Mouse (Mus musculus): ENCODE measurements around the gene Atp8a2. TPM values are rescaled to one million over a fixed set of nuclear protein-coding genes. Genes with fewer than 3 reads are reported as not detected.

The Atp8a2 gene
- polyA plus RNA-seq, 1 experiment from 2014 or later, result 2.5 TPM

GRCm38 (mm10) chr14:59883517-59884069 is 313.4 kb downstream of the Atp8a2 start:
- H3K27me3 ChIP-seq (ENCODE audit: low read depth, poor library complexity, severe bottlenecking), result no peaks in the 10 kb centered on the region
- H3K36me3 ChIP-seq, result no peaks in the 10 kb centered on the region
- WGBS, result 90% methylated on average over 10 of the region's 10 CpGs
- no peaks in the 10 kb centered on the region for H3K9me3 ChIP-seq (replicated peaks)
- H3K4me1 ChIP-seq, result peaks cover 7% of the 10 kb centered on the region
- H3K4me3 ChIP-seq, result no peak overlapping the region
- no peak overlapping the region for H3K27ac ChIP-seq (replicated peaks)
- no peak for DNase-seq (ENCODE audit: low spot score)

DNA sequence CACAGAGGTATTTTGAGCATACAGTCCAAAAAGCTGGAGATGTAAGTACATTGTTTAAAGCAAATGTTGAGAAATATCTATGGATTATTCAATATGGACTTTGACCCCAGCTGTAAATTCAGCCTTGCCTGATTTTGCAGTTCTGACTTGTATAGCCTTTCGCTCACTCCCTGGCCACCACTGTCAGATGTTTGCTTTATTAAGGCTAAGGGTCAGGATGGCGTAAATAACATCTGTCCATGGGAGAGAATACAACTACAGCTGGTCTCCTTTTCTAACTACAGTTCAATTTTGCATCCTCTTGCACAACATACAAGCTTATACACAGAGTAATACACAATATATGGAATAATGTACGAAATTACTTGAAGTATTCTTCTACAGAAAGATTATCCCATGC is 316.1 kb downstream of the Atp8a2 start:
- no peaks in the 10 kb centered on the region for H3K9me3 ChIP-seq (replicated peaks)
- no peaks in the 10 kb centered on the region for H3K27me3 ChIP-seq (ENCODE audit: low read depth, poor library complexity, severe bottlenecking)
- H3K4me1 ChIP-seq, result no peaks in the 10 kb centered on the region
- no peak overlapping the region for H3K4me3 ChIP-seq
- H3K27ac ChIP-seq (replicated peaks), result no peak overlapping the region
- DNase-seq (ENCODE audit: low spot score), result no peak
- no peaks in the 10 kb centered on the region for H3K36me3 ChIP-seq
- 83% methylated on average over 3 of the region's 3 CpGs for WGBS

- H3K27ac ChIP-seq (replicated peaks), result no peak overlapping the region
- no peak for DNase-seq (ENCODE audit: low spot score)
- 93% methylated on average over 3 of the region's 3 CpGs for WGBS
- no peaks in the 10 kb centered on the region for H3K27me3 ChIP-seq (ENCODE audit: low read depth, poor library complexity, severe bottlenecking)
- no peaks in the 10 kb centered on the region for H3K4me1 ChIP-seq
- H3K36me3 ChIP-seq, result no peaks in the 10 kb centered on the region
- no peak overlapping the region for H3K4me3 ChIP-seq
- no peaks in the 10 kb centered on the region for H3K9me3 ChIP-seq (replicated peaks)
Observed at GRCm38 (mm10) chr14:59878248-59878647, 318.7 kb downstream of the Atp8a2 start.

DNA sequence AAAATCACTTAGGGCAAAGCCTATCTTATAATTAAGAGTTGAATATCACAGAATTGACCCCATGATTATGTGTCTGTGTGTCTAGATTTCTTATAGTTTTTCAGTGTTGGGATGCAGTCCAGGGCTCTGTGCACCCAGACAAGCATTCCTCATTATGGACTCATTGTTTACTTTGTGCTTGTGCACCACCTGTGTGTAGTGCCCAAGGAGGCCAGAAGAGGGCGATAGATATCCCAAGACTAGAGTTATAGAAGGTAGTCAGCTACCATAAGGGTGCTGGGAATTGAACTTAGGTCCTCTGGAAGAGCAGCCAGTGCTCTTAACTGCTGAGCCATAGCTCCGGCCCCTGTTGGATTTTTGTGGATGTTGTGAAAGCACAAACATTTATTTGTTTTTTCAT is 320.5 kb downstream of the Atp8a2 start:
- WGBS, result 81% methylated on average over 2 of the region's 2 CpGs
- no peak overlapping the region for H3K27ac ChIP-seq (replicated peaks)
- no peak for DNase-seq (ENCODE audit: low spot score)

GRCm38 (mm10) chr14:59868369-59868768 is 328.6 kb downstream of the Atp8a2 start:
- WGBS, result 79% methylated on average over 7 of the region's 7 CpGs
- H3K27ac ChIP-seq (replicated peaks), result no peak overlapping the region
- peaks cover 3% of the 10 kb centered on the region; the same call in 1 of the 2 replicates for H3K4me1 ChIP-seq
- no peak for DNase-seq (ENCODE audit: low spot score)
- no peaks in the 10 kb centered on the region for H3K36me3 ChIP-seq
- no peaks in the 10 kb centered on the region for H3K9me3 ChIP-seq (replicated peaks)
- no peaks in the 10 kb centered on the region for H3K27me3 ChIP-seq (ENCODE audit: low read depth, poor library complexity, severe bottlenecking)
- H3K4me3 ChIP-seq, result no peak overlapping the region

More for the DNA sequence above, 320.5 kb downstream of the Atp8a2 start:
- Histone ChIP-seq H3K9me3 (replicated peaks) (no peaks in the 10 kb centered on the region), H3K36me3 (no peaks in the 10 kb centered on the region), H3K4me1 (no peaks in the 10 kb centered on the region), H3K4me3 (no peak overlapping the region), H3K27me3 (ENCODE audit: low read depth, poor library complexity, severe bottlenecking) (no peaks in the 10 kb centered on the region)

DNA sequence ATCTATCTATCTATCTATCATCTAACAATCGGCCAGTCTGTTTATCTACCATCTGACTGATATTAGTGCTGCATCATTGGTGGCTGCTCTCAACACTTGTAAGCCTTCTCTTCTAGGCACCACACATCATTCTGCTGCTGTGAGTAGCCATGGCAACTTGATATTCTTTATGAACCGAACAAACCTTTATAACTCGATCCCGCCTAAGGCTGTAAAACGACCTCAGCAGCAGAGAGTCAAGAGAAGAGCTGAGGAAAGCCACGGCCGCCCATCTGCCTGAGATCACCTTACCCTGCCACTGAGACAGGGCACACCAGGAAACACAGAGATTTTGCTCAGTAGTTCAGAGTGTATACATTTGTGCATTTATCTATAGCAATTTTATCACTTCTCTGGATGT is 329.2 kb downstream of the Atp8a2 start:
- Histone ChIP-seq H3K9me3 (replicated peaks) (no peaks in the 10 kb centered on the region), H3K36me3 (no peaks in the 10 kb centered on the region), H3K4me1 (peaks cover 3% of the 10 kb centered on the region; the same call in 1 of the 2 replicates), H3K4me3 (no peak overlapping the region), H3K27ac (replicated peaks) (no peak overlapping the region), H3K27me3 (ENCODE audit: low read depth, poor library complexity, severe bottlenecking) (no peaks in the 10 kb centered on the region)
- whole genome bisulfite sequencing, result 87% methylated on average over 7 of the region's 7 CpGs
- DNase-seq (ENCODE audit: low spot score), result no peak

DNA sequence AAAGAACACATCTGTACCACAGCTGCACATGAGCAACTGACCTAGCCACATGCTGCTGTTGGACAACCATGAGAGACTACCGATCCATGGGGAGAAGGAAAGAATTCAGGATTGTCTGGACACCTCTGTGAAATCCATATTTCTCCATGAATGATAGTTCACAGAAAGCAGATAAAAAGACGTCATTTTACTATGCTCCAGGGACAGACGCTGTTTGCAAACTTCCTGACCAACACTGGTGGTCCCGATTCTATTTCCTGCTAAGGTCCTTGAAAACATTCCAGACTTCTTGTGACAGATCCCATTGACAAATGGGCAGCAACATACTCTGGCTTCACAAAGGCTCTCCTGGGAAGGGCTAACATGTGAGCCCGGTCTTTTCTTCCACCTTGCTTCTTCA is 331.0 kb downstream of the Atp8a2 start:
- no peak overlapping the region for H3K4me3 ChIP-seq
- no peak for DNase-seq (ENCODE audit: low spot score)
- no peaks in the 10 kb centered on the region for H3K36me3 ChIP-seq
- 86% methylated on average over 5 of the region's 5 CpGs for WGBS
- H3K27me3 ChIP-seq (ENCODE audit: low read depth, poor library complexity, severe bottlenecking), result no peaks in the 10 kb centered on the region
- no peak overlapping the region for H3K27ac ChIP-seq (replicated peaks)
- peaks cover 3% of the 10 kb centered on the region; the same call in 1 of the 2 replicates for H3K4me1 ChIP-seq
- H3K9me3 ChIP-seq (replicated peaks), result no peaks in the 10 kb centered on the region

DNA sequence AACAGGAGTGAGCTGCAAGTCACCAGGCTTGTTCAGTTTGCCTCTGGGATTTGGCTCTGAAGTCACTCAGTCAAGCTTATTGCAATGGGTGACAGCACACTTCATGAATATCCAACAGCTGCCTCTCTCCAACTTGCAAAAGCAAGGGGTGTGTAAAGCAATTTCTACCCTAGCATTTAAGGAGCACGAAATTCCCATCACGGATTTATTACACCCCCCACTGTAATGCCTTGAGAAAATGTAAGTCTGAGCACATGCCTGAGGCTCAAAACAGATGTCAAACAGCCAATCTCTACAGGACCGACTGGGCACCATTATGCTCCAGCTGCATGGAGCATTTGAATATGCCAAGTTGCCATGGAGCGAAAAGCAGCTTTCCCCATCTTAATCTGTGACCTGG is 334.6 kb downstream of the Atp8a2 start:
- Histone ChIP-seq H3K9me3 (replicated peaks) (no peaks in the 10 kb centered on the region), H3K27me3 (ENCODE audit: low read depth, poor library complexity, severe bottlenecking) (no peaks in the 10 kb centered on the region), H3K4me3 (no peak overlapping the region), H3K4me1 (no peaks in the 10 kb centered on the region), H3K27ac (replicated peaks) (no peak overlapping the region), H3K36me3 (no peaks in the 10 kb centered on the region)
- no peak for DNase-seq (ENCODE audit: low spot score)
- WGBS, result 78% methylated on average over 4 of the region's 4 CpGs

GRCm38 (mm10) chr14:59859830-59860229 is 337.1 kb downstream of the Atp8a2 start:
- 93% methylated on average over 11 of the region's 11 CpGs for WGBS
- H3K9me3 ChIP-seq (replicated peaks), result no peaks in the 10 kb centered on the region
- H3K4me1 ChIP-seq, result no peaks in the 10 kb centered on the region
- no peaks in the 10 kb centered on the region for H3K27me3 ChIP-seq (ENCODE audit: low read depth, poor library complexity, severe bottlenecking)
- no peaks in the 10 kb centered on the region for H3K36me3 ChIP-seq
- DNase-seq (ENCODE audit: low spot score), result no peak
- no peak overlapping the region for H3K4me3 ChIP-seq
- H3K27ac ChIP-seq (replicated peaks), result no peak overlapping the region

DNA sequence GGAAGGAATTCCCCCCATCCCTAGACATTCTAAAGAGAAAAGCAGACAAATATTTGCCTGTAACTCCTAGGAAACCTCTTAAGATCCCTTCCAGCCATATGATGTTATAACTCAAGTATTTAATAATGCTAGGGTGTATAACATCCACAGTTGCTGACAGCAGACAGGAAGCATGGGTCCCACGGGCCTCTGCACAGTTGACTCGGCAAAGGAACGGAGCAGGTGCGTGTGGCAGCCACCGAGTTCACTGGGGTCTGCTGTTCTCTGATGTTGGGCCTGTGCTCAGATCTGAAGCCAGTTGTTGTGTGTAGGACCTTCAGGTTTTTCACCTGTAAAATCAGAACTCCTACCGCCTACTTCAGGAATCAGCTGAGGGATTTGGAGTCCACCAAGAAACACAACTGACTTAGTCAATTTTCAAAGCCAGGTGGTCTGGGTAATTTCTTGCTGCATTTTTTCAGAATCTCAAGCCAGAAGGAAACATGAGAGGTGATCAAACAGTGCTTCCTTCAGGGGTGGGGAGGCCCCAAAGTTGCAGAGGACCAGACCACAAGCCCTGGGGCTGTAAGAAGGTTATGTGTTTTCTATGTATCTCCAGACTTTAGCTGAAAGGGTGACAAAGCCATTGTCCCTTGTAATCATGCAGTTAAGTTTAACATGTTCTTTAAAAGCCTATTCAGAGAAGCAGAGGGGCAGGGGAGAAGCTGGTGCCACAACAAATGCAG is 338.3 kb downstream of the Atp8a2 start:
- Histone ChIP-seq H3K4me3 (no peak overlapping the region), H3K36me3 (no peaks in the 10 kb centered on the region), H3K27me3 (ENCODE audit: low read depth, poor library complexity, severe bottlenecking) (no peaks in the 10 kb centered on the region), H3K9me3 (replicated peaks) (no peaks in the 10 kb centered on the region), H3K4me1 (peaks cover 3% of the 10 kb centered on the region), H3K27ac (replicated peaks) (no peak overlapping the region)
- no peak for DNase-seq (ENCODE audit: low spot score)
- 92% methylated on average over 6 of the region's 6 CpGs for WGBS

- H3K27ac ChIP-seq (replicated peaks), result no peak overlapping the region
- 61% methylated on average over 9 of the region's 9 CpGs for WGBS
- no peak overlapping the region for H3K4me3 ChIP-seq
- H3K27me3 ChIP-seq (ENCODE audit: low read depth, poor library complexity, severe bottlenecking), result no peaks in the 10 kb centered on the region
- peaks cover 10% of the 10 kb centered on the region for H3K4me1 ChIP-seq
- no peaks in the 10 kb centered on the region for H3K9me3 ChIP-seq (replicated peaks)
- DNase-seq (ENCODE audit: low spot score), result no peak
- H3K36me3 ChIP-seq, result no peaks in the 10 kb centered on the region
Observed at GRCm38 (mm10) chr14:59853139-59853538, 343.8 kb downstream of the Atp8a2 start.

DNA sequence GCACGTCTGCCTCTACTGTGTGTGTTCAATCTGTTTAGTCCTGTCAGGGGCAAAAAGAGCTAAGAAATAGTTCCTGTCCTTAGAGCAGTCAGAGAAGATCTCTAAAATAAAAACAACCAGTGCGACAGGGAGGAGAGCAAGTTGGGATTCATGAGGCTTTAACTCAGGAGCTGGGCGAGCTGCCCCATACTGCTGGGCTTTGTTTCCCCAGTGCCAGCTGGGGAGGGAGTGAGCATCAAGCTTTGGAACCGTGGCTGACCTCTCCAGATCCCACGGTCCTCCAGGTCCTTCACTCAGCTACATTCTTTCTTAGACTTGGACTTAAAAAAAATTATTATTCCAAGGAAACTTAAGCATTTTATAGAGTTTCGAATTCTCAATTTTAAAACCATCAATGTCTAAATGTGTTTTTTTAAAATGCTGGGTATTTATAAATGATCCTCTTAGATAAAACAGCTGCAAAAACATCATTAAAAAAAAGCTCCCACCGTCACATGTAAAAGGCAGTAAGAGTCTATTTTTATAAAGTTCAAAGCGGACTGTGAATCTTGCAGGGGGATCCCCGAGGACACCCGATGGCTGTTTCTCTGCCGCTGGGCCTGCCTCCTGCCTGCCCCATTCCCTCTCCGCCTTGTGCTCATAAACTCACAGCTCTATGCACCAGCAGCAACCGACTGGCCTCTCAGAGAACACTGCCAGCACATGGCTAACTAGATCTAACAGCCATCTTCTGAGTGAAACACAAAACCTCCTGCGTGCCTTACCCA is 350.2 kb downstream of the Atp8a2 start:
- H3K36me3 ChIP-seq, result no peaks in the 10 kb centered on the region
- H3K9me3 ChIP-seq (replicated peaks), result no peaks in the 10 kb centered on the region
- H3K4me1 ChIP-seq, result peaks cover 10% of the 10 kb centered on the region; the same call in 1 of the 2 replicates
- WGBS, result 34% methylated on average over 14 of the region's 14 CpGs
- DNase-seq (ENCODE audit: low spot score), result no peak
- no peaks in the 10 kb centered on the region for H3K27me3 ChIP-seq (ENCODE audit: low read depth, poor library complexity, severe bottlenecking)
- peak overlapping the region; percentile 29; the same call in 1 of the 2 replicates for H3K27ac ChIP-seq (replicated peaks)
- no peak overlapping the region for H3K4me3 ChIP-seq
